ENCODE assay signal across 7 mouse cellular contexts in the genomic region with DNA sequence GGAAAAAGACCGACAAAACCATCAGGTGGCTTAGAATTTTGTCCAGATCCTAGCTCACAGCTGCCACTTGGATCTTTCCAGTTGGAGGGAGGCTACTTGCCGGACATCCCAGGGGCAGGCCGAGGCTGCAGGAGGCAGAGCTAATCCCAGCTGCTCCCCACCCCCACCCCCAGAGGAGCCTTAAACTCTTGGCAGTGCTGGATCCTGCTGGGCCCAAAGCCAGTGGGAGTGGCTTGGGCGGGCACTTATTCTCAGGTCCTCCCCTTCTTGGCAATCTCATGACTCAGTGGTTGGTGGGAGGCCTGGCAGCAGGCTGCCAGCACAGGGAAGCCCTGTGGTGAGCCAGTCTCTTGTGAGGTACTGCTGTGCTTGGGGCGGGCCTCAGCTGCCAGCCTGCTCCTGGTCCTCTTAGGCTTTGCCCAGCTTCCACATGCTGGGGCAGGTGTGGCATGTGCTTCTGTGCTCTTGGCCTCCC. TPM values are rescaled to one million over a fixed set of nuclear protein-coding genes. Genes with fewer than 3 reads are reported as not detected.
DNase-seq lines count a peak whose midpoint lies in the region; ATAC-seq and TF ChIP-seq lines count a peak whose summit lies in the region.

No protein-coding gene starts in this region.

- no peaks in the 10 kb centered on the region for H3K36me3 ChIP-seq in embryonic facial prominence, embryonic 14.5 days (ENCODE audit: control insufficient read depth, insufficient read depth, low read length)
- no peaks in the 10 kb centered on the region for H3K36me3 ChIP-seq in kidney, adult 2 months (ENCODE audit: control insufficient read depth, insufficient read depth, low read length)
- no peaks in the 10 kb centered on the region; the same call in 1 of the 2 replicates for H3K36me3 ChIP-seq in limb, embryonic 13.5 days
- peaks cover 8% of the 10 kb centered on the region for H3K36me3 ChIP-seq in midbrain, embryonic 13.5 days

- H3K27ac ChIP-seq in embryonic facial prominence, embryonic 14.5 days (replicated peaks; ENCODE audit: low read depth, low read length) = peak overlapping the region; percentile 63
- H3K27ac ChIP-seq in kidney, adult 2 months (ENCODE audit: insufficient read depth, low read depth, low read length) = no peak overlapping the region
- H3K27ac ChIP-seq in limb, embryonic 13.5 days = peak overlapping the region; percentile 48; the same call in 1 of the 2 replicates
- H3K27ac ChIP-seq in midbrain, embryonic 13.5 days = peak overlapping the region; percentile 80

- no peak for TF ChIP-seq CTCF in kidney, adult 2 months (conservative IDR thresholded peaks at IDR 0.05; ENCODE audit: insufficient read depth, insufficient read length, low read depth, low read length)

- WGBS in embryonic facial prominence, embryonic 14.5 days = 6% methylated on average over 4 of the region's 5 CpGs
- 14% methylated on average over 5 of the region's 5 CpGs for WGBS in kidney, adult 2 months
- WGBS in limb, embryonic 13.5 days = 18% methylated on average over 5 of the region's 5 CpGs
- 15% methylated on average over 5 of the region's 5 CpGs for WGBS in midbrain, embryonic 13.5 days

- TF ChIP-seq POLR2A in kidney, adult 2 months (IDR thresholded peaks at IDR 0.05; ENCODE audit: low read depth, low read length) = no peak

- H3K9ac ChIP-seq in embryonic facial prominence, embryonic 14.5 days (ENCODE audit: low read depth, low read length) = no peak overlapping the region
- H3K9ac ChIP-seq in limb, embryonic 13.5 days = no peak overlapping the region
- H3K9ac ChIP-seq in midbrain, embryonic 13.5 days (replicated peaks) = no peak overlapping the region

- H3K4me3 ChIP-seq in embryonic facial prominence, embryonic 14.5 days (ENCODE audit: low read depth, low read length) = no peak overlapping the region
- no peak overlapping the region for H3K4me3 ChIP-seq in kidney, adult 2 months (ENCODE audit: insufficient read depth, low read depth, low read length)
- H3K4me3 ChIP-seq in limb, embryonic 13.5 days = no peak overlapping the region
- H3K4me3 ChIP-seq in midbrain, embryonic 13.5 days (replicated peaks) = no peak overlapping the region

- H3K27me3 ChIP-seq in embryonic facial prominence, embryonic 14.5 days (replicated peaks; ENCODE audit: control insufficient read depth, insufficient read depth, low read length) = no peaks in the 10 kb centered on the region
- no peaks in the 10 kb centered on the region for H3K27me3 ChIP-seq in kidney, adult 2 months (replicated peaks; ENCODE audit: control insufficient read depth, insufficient read depth, low read length)
- H3K27me3 ChIP-seq in limb, embryonic 13.5 days = no peaks in the 10 kb centered on the region
- no peaks in the 10 kb centered on the region for H3K27me3 ChIP-seq in midbrain, embryonic 13.5 days

- H3K9me3 ChIP-seq in embryonic facial prominence, embryonic 14.5 days (ENCODE audit: control insufficient read depth, low read length) = no peaks in the 10 kb centered on the region
- no peaks in the 10 kb centered on the region for H3K9me3 ChIP-seq in limb, embryonic 13.5 days
- no peaks in the 10 kb centered on the region for H3K9me3 ChIP-seq in midbrain, embryonic 13.5 days

- DNase-seq in adrenal gland, postnatal 25 days = peak; percentile 93
- DNase-seq in embryonic facial prominence, embryonic 14.5 days (ENCODE audit: low spot score) = peak; percentile 95
- DNase-seq in heart, adult 8-10 months (ENCODE audit: low spot score) = peak; percentile 84
- DNase-seq in kidney, adult 2 months = peak; percentile 97
- peak; percentile 92 for DNase-seq in telencephalon, adult 2 months (ENCODE audit: low read depth, low spot score)

- peaks cover 14% of the 10 kb centered on the region; the same call in 1 of the 2 replicates for H3K4me1 ChIP-seq in embryonic facial prominence, embryonic 14.5 days (ENCODE audit: control insufficient read depth, insufficient read depth, low read length)
- H3K4me1 ChIP-seq in kidney, adult 2 months (ENCODE audit: control insufficient read depth, insufficient read depth, low read length) = peaks cover 20% of the 10 kb centered on the region
- H3K4me1 ChIP-seq in limb, embryonic 13.5 days = peaks cover 74% of the 10 kb centered on the region
- H3K4me1 ChIP-seq in midbrain, embryonic 13.5 days (replicated peaks) = peaks cover 93% of the 10 kb centered on the region

- peak; percentile 88 for ATAC-seq in embryonic facial prominence, embryonic 14.5 days (ENCODE audit: low read depth)
- ATAC-seq in limb, embryonic 13.5 days (ENCODE audit: low FRiP score, low read depth) = peak; percentile 71
- ATAC-seq in midbrain, embryonic 13.5 days = peak; percentile 76

- no peak overlapping the region; the same call in 1 of the 2 replicates for H3K4me2 ChIP-seq in embryonic facial prominence, embryonic 14.5 days (ENCODE audit: low read depth, low read length)
- H3K4me2 ChIP-seq in limb, embryonic 13.5 days (replicated peaks) = no peak overlapping the region
- no peak overlapping the region for H3K4me2 ChIP-seq in midbrain, embryonic 13.5 days (replicated peaks)

RNA-seq across cellular contexts. Expression of gene Ralgds, which starts 10.8 kb away (rescaled TPM):
- total RNA-seq in adrenal gland, postnatal 25 days (2021) = 32.6 and 40.3 TPM in 2 replicates
- polyA plus RNA-seq in embryonic facial prominence, embryonic 14.5 days (2014; fragmentation: Nextera tagmentation; extraction: Ambion mirVana) = 59.3 and 67.5 TPM in 2 replicates
- 10 to 100 TPM in 2 of 4 experiments, 1 to 10 TPM in 2; 8.5 to 13.9 (median 9.8) TPM for total RNA-seq in heart, adult 8-10 months (2022)
- polyA plus RNA-seq in kidney, adult 2 months (2012; rRNA removed) = 24.6 and 32.3 TPM in 2 replicates
- 45.1 and 53.8 TPM in 2 replicates for polyA plus RNA-seq in limb, embryonic 13.5 days (2015; fragmentation: Nextera tagmentation; extraction: Ambion mirVana)
- polyA plus RNA-seq in midbrain, embryonic 13.5 days (2015; fragmentation: Nextera tagmentation; extraction: Ambion mirVana) = 70.8 and 82.0 TPM in 2 replicates

RNA-seq across cellular contexts. Expression of gene Gm10134, which starts 17.8 kb away (rescaled TPM):
- 3.4 TPM in 1 of 2 replicates, not detected in the other for total RNA-seq in adrenal gland, postnatal 25 days (2021)
- polyA plus RNA-seq in embryonic facial prominence, embryonic 14.5 days (2014; fragmentation: Nextera tagmentation; extraction: Ambion mirVana) = 2.7 TPM in 1 of 2 replicates, not detected in the other
- total RNA-seq in heart, adult 8-10 months (2022) = 1 to 10 TPM in 2 of 4 experiments, not detected in 2; 1.4 TPM
- polyA plus RNA-seq in kidney, adult 2 months (2012; rRNA removed) = 0.33 TPM in 1 of 2 replicates, not detected in the other
- polyA plus RNA-seq in limb, embryonic 13.5 days (2015; fragmentation: Nextera tagmentation; extraction: Ambion mirVana) = 1.4 and 2.5 TPM in 2 replicates
- 1.0 and 1.5 TPM in 2 replicates for polyA plus RNA-seq in midbrain, embryonic 13.5 days (2015; fragmentation: Nextera tagmentation; extraction: Ambion mirVana)

RNA-seq across cellular contexts. Expression of gene Gbgt1, which starts 27.0 kb away (rescaled TPM):
- 2.1 and 3.2 TPM in 2 replicates for total RNA-seq in adrenal gland, postnatal 25 days (2021)
- 1.3 and 1.7 TPM in 2 replicates for polyA plus RNA-seq in embryonic facial prominence, embryonic 14.5 days (2014; fragmentation: Nextera tagmentation; extraction: Ambion mirVana)
- 1 to 10 TPM; 1.2 to 2.4 (median 2.1) TPM for total RNA-seq in heart, adult 8-10 months (2022)
- 1.2 and 1.3 TPM in 2 replicates for polyA plus RNA-seq in kidney, adult 2 months (2012; rRNA removed)
- polyA plus RNA-seq in limb, embryonic 13.5 days (2015; fragmentation: Nextera tagmentation; extraction: Ambion mirVana) = 0.94 and 0.95 TPM in 2 replicates
- 0.54 and 1.4 TPM in 2 replicates for polyA plus RNA-seq in midbrain, embryonic 13.5 days (2015; fragmentation: Nextera tagmentation; extraction: Ambion mirVana)

RNA-seq across cellular contexts. Expression of gene Cel, which starts 39.5 kb away (rescaled TPM):
- 0.24 TPM in 1 of 2 replicates, not detected in the other for total RNA-seq in adrenal gland, postnatal 25 days (2021)
- polyA plus RNA-seq in embryonic facial prominence, embryonic 14.5 days (2014; fragmentation: Nextera tagmentation; extraction: Ambion mirVana) = not detected in 2 replicates
- total RNA-seq in heart, adult 8-10 months (2022) = not detected
- polyA plus RNA-seq in kidney, adult 2 months (2012; rRNA removed) = 0.15 TPM in 1 of 2 replicates, not detected in the other
- polyA plus RNA-seq in limb, embryonic 13.5 days (2015; fragmentation: Nextera tagmentation; extraction: Ambion mirVana) = 0.11 TPM in 1 of 2 replicates, not detected in the other
- polyA plus RNA-seq in midbrain, embryonic 13.5 days (2015; fragmentation: Nextera tagmentation; extraction: Ambion mirVana) = 0.07 and 0.13 TPM in 2 replicates

RNA-seq across cellular contexts. Expression of gene Mrps2, which starts 55.8 kb away (rescaled TPM):
- 52.4 and 61.8 TPM in 2 replicates for total RNA-seq in adrenal gland, postnatal 25 days (2021)
- polyA plus RNA-seq in embryonic facial prominence, embryonic 14.5 days (2014; fragmentation: Nextera tagmentation; extraction: Ambion mirVana) = 50.5 and 55.5 TPM in 2 replicates
- 10 to 100 TPM; 39.1 to 46.8 (median 42.0) TPM for total RNA-seq in heart, adult 8-10 months (2022)
- 65.7 and 72.7 TPM in 2 replicates for polyA plus RNA-seq in kidney, adult 2 months (2012; rRNA removed)
- 59.4 and 60.0 TPM in 2 replicates for polyA plus RNA-seq in limb, embryonic 13.5 days (2015; fragmentation: Nextera tagmentation; extraction: Ambion mirVana)
- polyA plus RNA-seq in midbrain, embryonic 13.5 days (2015; fragmentation: Nextera tagmentation; extraction: Ambion mirVana) = 50.1 and 52.3 TPM in 2 replicates
